Mouse (Mus musculus) MEL (cell line): ENCODE results near the gene Ovol2.

ENCODE experiments used
- CHD1 ChIP-seq: IDR thresholded peaks from 2 replicates; pipeline ENCODE4 v1.6.1; 2012; ENCODE audit warnings: low read depth, mild to moderate bottlenecking, inconsistent platforms, low read length, improper control_type of control experiment
- CTCF ChIP-seq, 3 experiments: IDR thresholded peaks in 2 of 3; conservative IDR thresholded peaks in 1 of 3; 2 replicates each; pipeline ENCODE4 v1.5.1; 2011 to 2012; ENCODE audit warnings: low read length in 3 of 3, low read depth in 2 of 3, mild to moderate bottlenecking in 2 of 3, improper control_type of control experiment in 1 of 3, inconsistent platforms in 1 of 3, mixed read lengths in 1 of 3, moderate library complexity in 1 of 3; ENCODE audit not compliant: control insufficient read depth in 1 of 3, insufficient read depth in 1 of 3, poor library complexity in 1 of 3, severe bottlenecking in 1 of 3
- ELF1 ChIP-seq: IDR thresholded peaks from 2 replicates; pipeline ENCODE4 v1.6.1; 2014; ENCODE audit warnings: low read depth, mild to moderate bottlenecking, inconsistent platforms, low read length, improper control_type of control experiment, moderate library complexity
- EP300 ChIP-seq, 2 experiments: IDR thresholded peaks; 2 replicates each; pipeline ENCODE4 v1.6.1; 2011; ENCODE audit warnings: improper control_type of control experiment in 2 of 2, low read length in 2 of 2, low read depth in 1 of 2, mild to moderate bottlenecking in 1 of 2
- GATA1 ChIP-seq: IDR thresholded peaks from 2 replicates; pipeline ENCODE4 v1.6.1; 2011; ENCODE audit warnings: low read depth, low read length, improper control_type of control experiment
- HCFC1 ChIP-seq: IDR thresholded peaks from 2 replicates; pipeline ENCODE4 v1.6.1; 2012; ENCODE audit warnings: low read depth, mild to moderate bottlenecking, inconsistent platforms, low read length, improper control_type of control experiment, moderate library complexity
- KAT2A ChIP-seq: conservative IDR thresholded peaks from 2 replicates; pipeline ENCODE4 v1.6.1; 2012; ENCODE audit warnings: low read depth, low read length, improper control_type of control experiment, inconsistent platforms
- MEF2A ChIP-seq: IDR thresholded peaks from 2 replicates; pipeline ENCODE4 v1.6.1; 2014; ENCODE audit warnings: low read depth, mild to moderate bottlenecking, inconsistent platforms, low read length, improper control_type of control experiment; ENCODE audit not compliant: poor library complexity, insufficient replicate concordance, severe bottlenecking; ENCODE audit errors: extremely low read depth
- MXI1 ChIP-seq: IDR thresholded peaks from 2 replicates; pipeline ENCODE4 v1.6.1; 2011; ENCODE audit warnings: mild to moderate bottlenecking, low read depth, low read length, improper control_type of control experiment
- POLR2A ChIP-seq, 2 experiments: IDR thresholded peaks; 2 replicates each; pipeline ENCODE4 v1.6.1; 2011 to 2012; ENCODE audit warnings: low read length in 2 of 2, mild to moderate bottlenecking in 2 of 2, control low read depth in 1 of 2, improper control_type of control experiment in 1 of 2, low read depth in 1 of 2, moderate library complexity in 1 of 2; ENCODE audit not compliant: control insufficient read depth in 1 of 2, insufficient read depth in 1 of 2, poor library complexity in 1 of 2
- SMC3 ChIP-seq: IDR thresholded peaks from 2 replicates; pipeline ENCODE4 v1.6.1; 2011; ENCODE audit warnings: low read depth, low read length, improper control_type of control experiment
- TCF12 ChIP-seq: IDR thresholded peaks from 2 replicates; pipeline ENCODE4 v1.6.1; 2014; ENCODE audit warnings: low read depth, mild to moderate bottlenecking, inconsistent platforms, low read length, improper control_type of control experiment, moderate library complexity
- ZC3H11A ChIP-seq: IDR thresholded peaks from 2 replicates; pipeline ENCODE4 v1.6.1; 2012; ENCODE audit warnings: low read depth, mild to moderate bottlenecking, inconsistent platforms, low read length, improper control_type of control experiment
- ZMIZ1 ChIP-seq: IDR thresholded peaks from 2 replicates; pipeline ENCODE4 v1.6.1; 2012; ENCODE audit warnings: low read depth, mild to moderate bottlenecking, inconsistent platforms, low read length, improper control_type of control experiment, moderate library complexity

DNA sequence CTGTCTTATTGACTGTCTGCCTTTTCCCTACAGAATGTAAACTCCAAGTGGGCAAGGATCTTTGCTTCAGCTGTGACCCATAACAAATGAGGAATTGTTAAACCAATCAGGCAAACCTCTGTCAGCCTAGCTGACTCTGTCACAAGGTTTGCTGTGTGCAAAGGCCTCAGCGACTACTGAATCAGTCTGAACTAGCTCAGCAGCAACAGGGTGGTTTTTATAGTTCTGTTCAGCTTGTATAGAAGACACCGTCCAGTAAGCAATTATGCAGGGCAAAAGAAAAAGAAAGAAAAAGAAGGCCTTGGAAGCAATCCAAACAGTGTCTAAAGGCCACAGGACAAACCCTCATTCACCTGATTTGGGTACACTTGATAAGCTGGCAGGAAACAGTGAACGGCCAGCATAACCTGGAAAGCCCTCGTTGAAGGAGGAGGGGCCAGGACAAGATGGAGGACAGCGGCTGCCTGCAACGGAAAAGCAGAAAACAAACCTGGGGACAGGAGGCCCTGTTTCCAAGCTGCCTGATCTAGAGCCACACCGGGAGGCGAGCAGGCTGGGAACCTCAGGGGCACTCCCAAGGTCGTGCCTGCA, 36.7 kb downstream of the Ovol2 start:
- peak in 2 of 3 experiments; percentile 8 to 10; a peak in 1 of 6 replicates for TF ChIP-seq CTCF (IDR thresholded peaks at IDR 0.05 in 2 of 3, conservative IDR thresholded peaks at IDR 0.05 in 1 of 3; ENCODE audit: control insufficient read depth in 1 of 3, insufficient read depth in 1 of 3, low read depth in 2 of 3, low read length in 3 of 3, poor library complexity in 1 of 3, severe bottlenecking in 1 of 3)
- TF ChIP-seq CHD1, result no peak
- no peak for TF ChIP-seq EP300 (IDR thresholded peaks at IDR 0.05; ENCODE audit: low read depth in 1 of 2, low read length in 2 of 2)
- TF ChIP-seq POLR2A (IDR thresholded peaks at IDR 0.05; ENCODE audit: control insufficient read depth in 1 of 2, insufficient read depth in 1 of 2, low read depth in 1 of 2, low read length in 2 of 2, poor library complexity in 1 of 2), result no peak
- no peak for TF ChIP-seq ZMIZ1
- no peak for TF ChIP-seq HCFC1
- TF ChIP-seq ELF1, result no peak
- no peak for TF ChIP-seq ZC3H11A
- no peak for TF ChIP-seq GATA1
- TF ChIP-seq MEF2A, result no peak
- no peak for TF ChIP-seq MXI1
- TF ChIP-seq KAT2A, result no peak
- TF ChIP-seq SMC3, result no peak
- no peak for TF ChIP-seq TCF12
